ENCODE assay signal across 17 mouse cellular contexts in the genomic region with DNA sequence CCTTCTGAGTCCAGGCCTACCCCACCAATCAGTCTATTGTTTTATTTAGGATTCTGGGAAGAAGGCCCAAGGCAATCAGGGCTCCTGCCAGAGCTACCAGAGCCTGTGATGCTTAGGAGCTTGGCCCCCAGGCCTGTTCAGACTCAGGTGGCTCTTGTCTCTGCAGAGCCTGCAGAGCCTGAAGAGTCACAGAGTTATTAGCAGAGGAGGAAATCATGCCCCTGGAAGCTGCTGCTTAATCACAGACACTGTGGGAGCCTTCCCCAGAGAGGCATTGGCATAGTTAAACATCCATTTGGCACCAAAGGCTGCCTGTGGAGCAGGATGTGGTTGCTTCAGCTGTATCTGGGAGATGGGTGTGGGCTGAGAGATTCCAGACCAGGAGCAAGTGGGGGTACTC. TPM values are rescaled to one million over a fixed set of nuclear protein-coding genes. Genes with fewer than 3 reads are reported as not detected.
DNase-seq lines count a peak whose midpoint lies in the region; ATAC-seq and TF ChIP-seq lines count a peak whose summit lies in the region.
"Had no signal": no experiment of that assay in that cellular context is flagged by ENCODE, and none has a peak within 500 bp of the region (broad histone marks: within the 10 kb centered on the region; RNA-seq: fewer than 3 reads in every experiment).

No protein-coding gene starts in this region.

- no peak overlapping the region for H3K4me2 ChIP-seq in forebrain, postnatal 0 days (ENCODE audit: low read depth)
- H3K4me2 ChIP-seq in intestine, postnatal 0 days (replicated peaks; ENCODE audit: low read depth) = no peak overlapping the region
- H3K4me2 ChIP-seq: limb, embryonic 12.5 days had no signal

- no peaks in the 10 kb centered on the region for H3K9me3 ChIP-seq in forebrain, postnatal 0 days (ENCODE audit: low read length)
- no peaks in the 10 kb centered on the region for H3K9me3 ChIP-seq in forebrain, embryonic 10.5 days
- no peaks in the 10 kb centered on the region for H3K9me3 ChIP-seq in intestine, postnatal 0 days (ENCODE audit: control insufficient read depth)
- H3K9me3 ChIP-seq: G1E; limb, embryonic 12.5 days had no signal

- no peak overlapping the region for H3K4me3 ChIP-seq in forebrain, postnatal 0 days (ENCODE audit: low read depth, low read length)
- no peak overlapping the region for H3K4me3 ChIP-seq in forebrain, embryonic 10.5 days
- H3K4me3 ChIP-seq in intestine, postnatal 0 days (ENCODE audit: low read depth, low read length) = no peak overlapping the region
- H3K4me3 ChIP-seq: erythroblast, embryonic 14.5 days; limb, embryonic 12.5 days had no signal

- no peak overlapping the region for H3K9ac ChIP-seq in forebrain, postnatal 0 days
- no peak overlapping the region for H3K9ac ChIP-seq in intestine, postnatal 0 days (ENCODE audit: low read depth, low read length)
- H3K9ac ChIP-seq: limb, embryonic 12.5 days had no signal

- TF ChIP-seq CTCF in forebrain, postnatal 0 days (IDR thresholded peaks at IDR 0.05; ENCODE audit: low read depth) = no peak
- no peak for TF ChIP-seq CTCF in intestine, postnatal 0 days (IDR thresholded peaks at IDR 0.05; ENCODE audit: low read depth)

- H3K4me1 ChIP-seq in forebrain, postnatal 0 days (ENCODE audit: insufficient read depth) = no peaks in the 10 kb centered on the region
- H3K4me1 ChIP-seq in forebrain, embryonic 10.5 days = no peaks in the 10 kb centered on the region
- no peaks in the 10 kb centered on the region for H3K4me1 ChIP-seq in intestine, postnatal 0 days (replicated peaks; ENCODE audit: control insufficient read depth, insufficient read depth, low read length)
- H3K4me1 ChIP-seq: limb, embryonic 12.5 days had no signal

- peak; percentile 54; the same call in 1 of the 2 replicates for ATAC-seq in forebrain, postnatal 0 days
- ATAC-seq in intestine, postnatal 0 days = no peak

- H3K27me3 ChIP-seq in forebrain, postnatal 0 days (ENCODE audit: insufficient read depth, low read length) = no peaks in the 10 kb centered on the region
- H3K27me3 ChIP-seq in forebrain, embryonic 10.5 days (ENCODE audit: poor library complexity, severe bottlenecking) = no peaks in the 10 kb centered on the region
- no peaks in the 10 kb centered on the region for H3K27me3 ChIP-seq in intestine, postnatal 0 days (replicated peaks; ENCODE audit: control insufficient read depth, insufficient read depth, low read length)
- H3K27me3 ChIP-seq: limb, embryonic 12.5 days had no signal

- peak; percentile 32 for DNase-seq in forebrain, postnatal 0 days
- no peak for DNase-seq in forebrain, embryonic 10.5 days (ENCODE audit: extremely low spot score, low spot score)
- peak; percentile 25 to 27 for DNase-seq in layer of hippocampus, adult 8-10 months (ENCODE audit: low spot score in 2 of 2)
- no peak for DNase-seq in layer of hippocampus, adult 11-12 months (ENCODE audit: low spot score)
- peak; percentile 19 for DNase-seq in adipocyte (ENCODE audit: low spot score)
- DNase-seq in cerebellum, postnatal 14 days = peak; percentile 26 to 41
- DNase-seq in urinary bladder, postnatal 36 days (ENCODE audit: low spot score in 2 of 2) = no peak
- DNase-seq: embryo, embryonic 11 days; heart, postnatal 36 days; kidney, adult 9 months; lung, postnatal 4 days; right cerebral cortex, postnatal 25 days; thymus, postnatal 36 days had no signal

- no peak overlapping the region for H3K27ac ChIP-seq in forebrain, postnatal 0 days (ENCODE audit: low read depth, low read length)
- no peak overlapping the region for H3K27ac ChIP-seq in forebrain, embryonic 10.5 days
- no peak overlapping the region for H3K27ac ChIP-seq in intestine, postnatal 0 days (ENCODE audit: low read depth, low read length)
- H3K27ac ChIP-seq: limb, embryonic 12.5 days had no signal

- no peaks in the 10 kb centered on the region for H3K36me3 ChIP-seq in forebrain, postnatal 0 days (ENCODE audit: insufficient read depth)
- H3K36me3 ChIP-seq in forebrain, embryonic 10.5 days (replicated peaks) = no peaks in the 10 kb centered on the region
- no peaks in the 10 kb centered on the region for H3K36me3 ChIP-seq in intestine, postnatal 0 days (ENCODE audit: control insufficient read depth, insufficient read depth)
- H3K36me3 ChIP-seq: G1E; limb, embryonic 12.5 days had no signal

RNA-seq across cellular contexts. Expression of gene Ptprn2, which starts 30.3 kb away (rescaled TPM):
- total RNA-seq in forebrain, postnatal 0 days (2014; rRNA removed) = 77.4 and 91.1 TPM in 2 replicates
- 14.6 and 15.9 TPM in 2 replicates for polyA plus RNA-seq in forebrain, postnatal 0 days (2015; fragmentation: Nextera tagmentation; extraction: Ambion mirVana)
- 4.6 and 4.8 TPM in 2 replicates for polyA plus RNA-seq in forebrain, embryonic 10.5 days (2016; fragmentation: Nextera tagmentation; extraction: Ambion mirVana)
- 100 to 1,000 TPM; 279 to 314 (median 303) TPM for total RNA-seq in layer of hippocampus, adult 8-10 months (2022)
- polyA plus RNA-seq in intestine, postnatal 0 days (2015; fragmentation: Nextera tagmentation; extraction: Ambion mirVana) = 1.2 and 1.3 TPM in 2 replicates
- polyA plus RNA-seq: G1E had no signal

Comparison
In these comparisons a context has a peak if more than half of its experiments do, and no peak if none do; other contexts are left out.
1. DNase-seq: peak in forebrain, postnatal 0 days (single experiment), layer of hippocampus, adult 8-10 months (2 of 2), adipocyte (single experiment) and cerebellum, postnatal 14 days (2 of 2); none in forebrain, embryonic 10.5 days (single experiment), layer of hippocampus, adult 11-12 months (single experiment) and urinary bladder, postnatal 36 days (0 of 2).